Mouse (Mus musculus) myocyte (in vitro differentiated cells): ENCODE data around the gene Rnf126. TPM values are rescaled to one million over a fixed set of nuclear protein-coding genes. Genes with fewer than 3 reads are reported as not detected.

Experiments used
- H3K27me3 ChIP-seq: one replicate; pipeline ENCODE4 v1.6.1; 2011; ENCODE audit not compliant: control insufficient read depth, insufficient read depth, insufficient read length
- H3K36me3 ChIP-seq: one replicate; pipeline ENCODE4 v1.6.1; 2011; ENCODE audit not compliant: control insufficient read depth, insufficient read depth
- H3K4me2 ChIP-seq: one replicate; pipeline ENCODE4 v1.6.1; 2011; ENCODE audit warnings: low read depth, control low read depth
- H3K4me3 ChIP-seq: one replicate; pipeline ENCODE4 v1.5.1; 2011; ENCODE audit warnings: mild to moderate bottlenecking, control low read depth, moderate library complexity
- H3K79me2 ChIP-seq: one replicate; pipeline ENCODE4 v1.6.1; 2011; ENCODE audit not compliant: control insufficient read depth, insufficient read depth
- H3ac ChIP-seq: one replicate; pipeline ENCODE4 v1.6.1; 2011; ENCODE audit not compliant: control insufficient read depth, insufficient read length
- CEBPB ChIP-seq: IDR thresholded peaks from 2 replicates; pipeline ENCODE4 v1.6.1; 2011; ENCODE audit warnings: mild to moderate bottlenecking, moderate library complexity; ENCODE audit not compliant: poor library complexity, insufficient read depth, severe bottlenecking
- E2F4 ChIP-seq: IDR thresholded peaks from one replicate; pipeline ENCODE4 v1.6.1; 2011; ENCODE audit warnings: mild to moderate bottlenecking, control low read depth, moderate library complexity; ENCODE audit not compliant: insufficient read depth
- MAX ChIP-seq: IDR thresholded peaks from one replicate; pipeline ENCODE4 v1.6.1; 2011; ENCODE audit warnings: low read depth, mild to moderate bottlenecking, control low read depth
- MYOD1 ChIP-seq, 3 experiments: IDR thresholded peaks; one replicate each; pipeline ENCODE4 v1.6.1; 2011; ENCODE audit warnings: control low read depth in 2 of 3, low read depth in 2 of 3, mild to moderate bottlenecking in 2 of 3, moderate library complexity in 1 of 3; ENCODE audit not compliant: insufficient read length in 2 of 3, control insufficient read depth in 1 of 3
- MYOG ChIP-seq, 3 experiments: IDR thresholded peaks; one replicate each; pipeline ENCODE4 v1.6.1; 2011; ENCODE audit warnings: control low read depth in 2 of 3, low read depth in 2 of 3, mild to moderate bottlenecking in 2 of 3; ENCODE audit not compliant: insufficient read length in 2 of 3, control insufficient read depth in 1 of 3, insufficient read depth in 1 of 3
- POLR2A ChIP-seq: IDR thresholded peaks from one replicate; pipeline ENCODE4 v1.6.1; 2011; ENCODE audit warnings: low read depth, mild to moderate bottlenecking, control low read depth, moderate library complexity; ENCODE audit not compliant: insufficient read length
- POLR2AphosphoS2 ChIP-seq: IDR thresholded peaks from one replicate; pipeline ENCODE4 v1.6.1; 2011; ENCODE audit warnings: low read depth, control low read depth; ENCODE audit not compliant: insufficient read length
- REST ChIP-seq: IDR thresholded peaks from one replicate; pipeline ENCODE4 v1.6.1; 2011; ENCODE audit warnings: mild to moderate bottlenecking, control low read depth, moderate library complexity; ENCODE audit not compliant: insufficient read depth, insufficient read length
- SRF ChIP-seq: IDR thresholded peaks from one replicate; pipeline ENCODE4 v1.6.1; 2011; ENCODE audit warnings: low read depth; ENCODE audit not compliant: control insufficient read depth, insufficient read length
- TCF12 ChIP-seq: IDR thresholded peaks from one replicate; pipeline ENCODE4 v1.6.1; 2011; ENCODE audit warnings: mild to moderate bottlenecking, control low read depth; ENCODE audit not compliant: poor library complexity, insufficient read depth, severe bottlenecking
- TCF3 ChIP-seq: IDR thresholded peaks from one replicate; pipeline ENCODE4 v1.6.1; 2011; ENCODE audit warnings: low read depth, control low read depth; ENCODE audit not compliant: insufficient read length
- USF1 ChIP-seq: IDR thresholded peaks from one replicate; pipeline ENCODE4 v1.6.1; 2011; ENCODE audit warnings: low read depth, mild to moderate bottlenecking, control low read depth, moderate library complexity
- polyA plus RNA-seq: library from polyadenylated mRNA; unstranded; fragments of >200 nt; fragmentation: generic; extraction: Trizol; gene quantifications from one replicate; pipeline ENCODE4 v1.2.1, GENCODE M21; 2012; ENCODE audit warnings: missing spikeins

Gene Rnf126
- polyA plus RNA-seq, 1 experiment, result 91.3 TPM

DNA sequence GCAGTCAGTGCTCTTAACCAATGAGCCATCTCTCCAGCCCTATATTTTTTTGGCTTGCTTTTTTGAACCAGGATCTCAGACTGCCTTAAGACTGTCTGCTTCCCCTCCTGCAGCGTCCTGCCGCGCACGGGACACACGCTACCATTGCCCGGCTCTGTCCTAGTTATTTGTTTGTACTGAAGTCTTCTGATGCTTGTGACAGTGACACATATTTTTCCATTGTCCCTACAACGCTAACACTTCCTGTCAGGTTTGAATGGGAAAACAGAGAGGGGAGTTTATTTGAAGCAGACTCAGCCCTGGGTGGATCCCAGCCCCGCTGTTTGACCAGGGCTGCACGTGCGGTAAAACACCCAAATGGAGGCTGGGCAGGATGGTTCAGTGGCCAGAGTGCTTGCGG is 42.0 kb upstream of the Rnf126 start:
- H3K4me3 ChIP-seq, result no peak overlapping the region
- TF ChIP-seq POLR2A (no peak), MYOD1 (IDR thresholded peaks at IDR 0.05; ENCODE audit: control insufficient read depth in 1 of 3, insufficient read length in 2 of 3, low read depth in 2 of 3) (no peak), POLR2AphosphoS2 (no peak), MAX (no peak), E2F4 (no peak), USF1 (no peak), MYOG (IDR thresholded peaks at IDR 0.05; ENCODE audit: control insufficient read depth in 1 of 3, insufficient read depth in 1 of 3, insufficient read length in 2 of 3, low read depth in 2 of 3) (no peak), REST (no peak), TCF3 (no peak), CEBPB (no peak), TCF12 (no peak)
- H3K36me3 ChIP-seq, result peaks cover 7% of the 10 kb centered on the region
- no peak overlapping the region for H3K4me2 ChIP-seq
- H3ac ChIP-seq, result no peak overlapping the region
- no peaks in the 10 kb centered on the region for H3K79me2 ChIP-seq
- H3K27me3 ChIP-seq, result no peaks in the 10 kb centered on the region

DNA sequence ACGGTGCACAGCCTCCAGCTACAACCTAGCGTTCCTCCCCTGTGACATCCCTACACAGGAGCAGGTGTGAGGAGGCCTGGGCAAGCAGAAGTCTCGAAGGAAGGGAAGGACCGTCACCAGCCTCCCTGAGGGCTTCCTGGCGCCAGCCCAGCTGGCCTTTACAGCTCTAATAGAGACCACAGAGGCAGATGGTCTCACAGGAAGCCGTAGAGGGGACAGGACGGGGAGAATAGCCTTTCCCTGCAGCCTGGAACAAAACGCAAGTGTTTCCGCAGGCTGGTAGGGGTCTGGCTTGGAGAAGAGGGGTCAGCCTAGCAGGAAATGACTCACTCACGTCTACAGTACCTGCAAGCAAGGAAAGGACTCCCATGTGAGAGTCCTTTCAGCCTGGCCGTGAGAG is 41.1 kb upstream of the Rnf126 start:
- Histone ChIP-seq H3K79me2 (no peaks in the 10 kb centered on the region), H3K27me3 (no peaks in the 10 kb centered on the region), H3ac (no peak overlapping the region), H3K4me2 (no peak overlapping the region), H3K36me3 (peaks cover 7% of the 10 kb centered on the region), H3K4me3 (no peak overlapping the region)
- TF ChIP-seq USF1, result no peak
- no peak for TF ChIP-seq SRF
- no peak for TF ChIP-seq POLR2AphosphoS2
- no peak for TF ChIP-seq TCF12
- TF ChIP-seq MYOD1 (IDR thresholded peaks at IDR 0.05; ENCODE audit: control insufficient read depth in 1 of 3, insufficient read length in 2 of 3, low read depth in 2 of 3), result no peak
- no peak for TF ChIP-seq MAX
- TF ChIP-seq REST, result no peak
- no peak for TF ChIP-seq MYOG (IDR thresholded peaks at IDR 0.05; ENCODE audit: control insufficient read depth in 1 of 3, insufficient read depth in 1 of 3, insufficient read length in 2 of 3, low read depth in 2 of 3)
- no peak for TF ChIP-seq CEBPB
- TF ChIP-seq POLR2A, result no peak
- TF ChIP-seq E2F4, result no peak
- TF ChIP-seq TCF3, result no peak

DNA sequence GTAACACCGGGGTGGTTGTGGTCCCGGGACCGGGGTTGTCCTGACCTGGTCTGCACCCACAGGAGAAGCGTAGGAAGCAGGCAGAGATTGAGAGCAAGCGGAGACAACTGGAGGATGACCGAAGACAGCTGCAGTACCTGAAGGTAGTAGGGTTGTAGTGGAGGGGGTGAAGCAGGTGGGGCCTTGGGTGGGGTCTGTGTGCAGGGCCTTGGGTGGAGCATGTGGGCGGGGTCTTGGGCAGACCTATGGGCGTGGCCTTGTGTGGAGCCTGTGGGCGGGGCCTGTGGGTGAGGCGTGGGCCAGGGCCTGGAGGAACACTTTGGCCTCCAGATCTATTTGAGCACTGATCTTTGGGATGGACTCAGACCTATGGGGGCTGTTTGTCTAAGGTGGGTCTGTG is 40.2 kb upstream of the Rnf126 start:
- H3K36me3 ChIP-seq, result peaks cover 7% of the 10 kb centered on the region
- H3ac ChIP-seq, result no peak overlapping the region
- H3K4me2 ChIP-seq, result no peak overlapping the region
- no peak overlapping the region for H3K4me3 ChIP-seq
- no peaks in the 10 kb centered on the region for H3K27me3 ChIP-seq
- TF ChIP-seq POLR2A, result no peak
- TF ChIP-seq MYOD1 (IDR thresholded peaks at IDR 0.05; ENCODE audit: control insufficient read depth in 1 of 3, insufficient read length in 2 of 3, low read depth in 2 of 3), result peak in 1 of 3 experiments; percentile 46
- peak in 1 of 3 experiments; percentile 19 for TF ChIP-seq MYOG (IDR thresholded peaks at IDR 0.05; ENCODE audit: control insufficient read depth in 1 of 3, insufficient read depth in 1 of 3, insufficient read length in 2 of 3, low read depth in 2 of 3)
- TF ChIP-seq CEBPB, result no peak
- TF ChIP-seq MAX, result no peak
- peak; percentile 17 for TF ChIP-seq SRF
- H3K79me2 ChIP-seq, result no peaks in the 10 kb centered on the region

DNA sequence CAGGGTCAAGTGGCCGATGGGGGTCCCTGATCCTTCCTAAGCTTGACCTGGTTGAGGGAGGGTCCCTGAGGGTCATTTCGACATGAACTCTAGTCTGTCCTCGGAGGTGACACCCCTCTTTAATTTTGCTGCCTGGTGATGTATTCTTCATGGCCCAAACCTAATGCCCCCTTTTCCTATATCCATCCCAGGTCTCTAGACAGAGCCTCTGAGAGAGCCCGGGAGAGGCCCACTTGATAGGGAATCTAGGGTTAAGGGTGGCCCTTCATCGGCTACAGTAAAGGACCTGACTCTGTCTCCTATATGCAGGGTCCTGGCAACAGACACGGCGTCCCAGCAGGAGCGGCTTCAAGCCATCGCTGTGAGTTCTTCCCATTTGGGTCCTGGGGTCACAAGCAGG is 39.6 kb upstream of the Rnf126 start:
- Histone ChIP-seq H3K4me3 (no peak overlapping the region), H3K27me3 (no peaks in the 10 kb centered on the region), H3K4me2 (no peak overlapping the region), H3K36me3 (peaks cover 7% of the 10 kb centered on the region), H3K79me2 (no peaks in the 10 kb centered on the region), H3ac (no peak overlapping the region)
- TF ChIP-seq REST (no peak), TCF3 (no peak), CEBPB (no peak), MAX (no peak), MYOD1 (IDR thresholded peaks at IDR 0.05; ENCODE audit: control insufficient read depth in 1 of 3, insufficient read length in 2 of 3, low read depth in 2 of 3) (no peak), POLR2AphosphoS2 (no peak), E2F4 (no peak), USF1 (no peak), MYOG (IDR thresholded peaks at IDR 0.05; ENCODE audit: control insufficient read depth in 1 of 3, insufficient read depth in 1 of 3, insufficient read length in 2 of 3, low read depth in 2 of 3) (no peak), POLR2A (no peak), SRF (no peak), TCF12 (no peak)

DNA sequence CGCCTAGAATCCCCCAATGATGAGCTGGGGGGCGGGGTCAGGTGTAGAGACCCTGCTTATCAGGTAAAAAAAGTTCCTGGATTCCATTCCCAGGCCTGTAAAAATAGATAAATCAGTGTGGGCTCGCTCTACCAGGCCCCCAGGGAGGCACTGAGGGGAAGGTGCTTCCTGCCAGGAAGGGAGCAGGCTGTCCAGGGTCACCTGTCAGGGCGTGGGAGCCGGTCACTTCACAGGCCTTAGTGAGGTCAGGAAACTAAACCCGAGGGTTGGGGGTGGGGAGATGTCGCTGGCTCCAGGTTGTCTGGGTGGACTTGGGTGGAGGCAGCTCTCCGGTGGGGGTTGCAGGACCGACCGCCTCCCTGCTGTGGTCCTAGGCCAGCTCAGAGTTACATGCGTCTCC is 38.9 kb upstream of the Rnf126 start:
- no peak overlapping the region for H3ac ChIP-seq
- no peak overlapping the region for H3K4me3 ChIP-seq
- no peaks in the 10 kb centered on the region for H3K79me2 ChIP-seq
- H3K36me3 ChIP-seq, result peaks cover 7% of the 10 kb centered on the region
- no peaks in the 10 kb centered on the region for H3K27me3 ChIP-seq
- no peak for TF ChIP-seq MYOG (IDR thresholded peaks at IDR 0.05; ENCODE audit: control insufficient read depth in 1 of 3, insufficient read depth in 1 of 3, insufficient read length in 2 of 3, low read depth in 2 of 3)
- no peak for TF ChIP-seq MYOD1 (IDR thresholded peaks at IDR 0.05; ENCODE audit: control insufficient read depth in 1 of 3, insufficient read length in 2 of 3, low read depth in 2 of 3)
- TF ChIP-seq POLR2AphosphoS2, result no peak
- TF ChIP-seq CEBPB, result no peak
- no peak for TF ChIP-seq MAX
- no peak for TF ChIP-seq TCF3
- no peak for TF ChIP-seq USF1
- TF ChIP-seq POLR2A, result no peak
- TF ChIP-seq TCF12, result no peak
- no peak for TF ChIP-seq E2F4
- TF ChIP-seq SRF, result no peak
- no peak overlapping the region for H3K4me2 ChIP-seq
